Mouse (Mus musculus) gastrocnemius, postnatal 14 days (tissue): ENCODE measurements around the gene Dll3. TPM values are rescaled to one million over a fixed set of nuclear protein-coding genes. Genes with fewer than 3 reads are reported as not detected.
A peak's percentile ranks its signal among the peaks of the same experiment; 100 is the strongest.

Source experiments
- DNase-seq: peaks from one replicate; pipeline ENCODE4 v3.0.0; 2021; ENCODE audit warnings: mixed read lengths
- intact Hi-C: fragments of 180-260 bp; cut with DNase I; formaldehyde crosslinking; loops from one replicate; pipeline ENCODE4 v1.15.1; 2025; ENCODE audit warnings: low total_unique reads
- total RNA-seq, 2 experiments: library from RNA; stranded (reverse); gene quantifications; 2 replicates each; pipeline ENCODE4 v1.2.3; 2021

Dll3 gene
- total RNA-seq, 2 experiments from 2014 or later = not detected

GRCm38 (mm10) chr7:28311926-28312543, 10.0 kb upstream of the Dll3 start, which contains the start of gene Timm50:
Gene Timm50 (minus strand): TSS chr7:28312072.
- intact Hi-C loops = no loop called here
- peak; percentile 98 for DNase-seq

GRCm38 (mm10) chr7:28311151-28311925, 9.3 kb upstream of the Dll3 start:
- DNase-seq = no peak
- intact Hi-C loops = no loop called here

- DNase-seq = no peak
- intact Hi-C loops = loop anchor here (10.0 kb wide), 1 partner anchor 95 kb away; no protein-coding TSS in a partner anchor
Measured at GRCm38 (mm10) chr7:28309737-28310136, 7.7 kb upstream of the Dll3 start.

GRCm38 (mm10) chr7:28306216-28306615, 4.2 kb upstream of the Dll3 start:
- intact Hi-C loops = loop anchor here (10.0 kb wide), 1 partner anchor 91 kb away; no protein-coding TSS in a partner anchor
- DNase-seq = no peak

GRCm38 (mm10) chr7:28305641-28306040, 3.6 kb upstream of the Dll3 start:
- intact Hi-C loops = loop anchor here (10.0 kb wide), 1 partner anchor 91 kb away; no protein-coding TSS in a partner anchor
- no peak for DNase-seq

GRCm38 (mm10) chr7:28298837-28299625, 3.0 kb downstream of the Dll3 start:
- intact Hi-C loops = no loop called here
- DNase-seq = peak; percentile 27

- intact Hi-C loops = no loop called here
- peak; percentile 66 for DNase-seq
Measured at GRCm38 (mm10) chr7:28294481-28294880, 7.6 kb downstream of the Dll3 start.

- no peak for DNase-seq
- intact Hi-C loops = no loop called here
Measured at GRCm38 (mm10) chr7:28290638-28291590, 11.1 kb downstream of the Dll3 start, which contains the start of gene Selenov. Gene Selenov (minus strand): TSS chr7:28291186.

GRCm38 (mm10) chr7:28290165-28290564, 11.9 kb downstream of the Dll3 start:
- intact Hi-C loops = no loop called here
- DNase-seq = no peak

- no peak for DNase-seq
- intact Hi-C loops = no loop called here
Measured at GRCm38 (mm10) chr7:28280630-28281029, 21.4 kb downstream of the Dll3 start.

- intact Hi-C loops = no loop called here
- DNase-seq = no peak
Measured at GRCm38 (mm10) chr7:28278279-28278652, 23.8 kb downstream of the Dll3 start.

GRCm38 (mm10) chr7:28277615-28278278, 24.3 kb downstream of the Dll3 start, which contains the start of gene Eid2b:
Gene Eid2b (plus strand): TSS chr7:28277739.
- intact Hi-C loops = no loop called here
- DNase-seq = peak; percentile 94

- no peak for DNase-seq
- intact Hi-C loops = no loop called here
Measured at GRCm38 (mm10) chr7:28277237-28277614, 24.8 kb downstream of the Dll3 start.

GRCm38 (mm10) chr7:28271761-28272160, 30.3 kb downstream of the Dll3 start:
- intact Hi-C loops = no loop called here

GRCm38 (mm10) chr7:28269355-28269754, 32.7 kb downstream of the Dll3 start:
- intact Hi-C loops = no loop called here
- no peak for DNase-seq

More at GRCm38 (mm10) chr7:28271761-28272160, 30.3 kb downstream of the Dll3 start:
- no peak for DNase-seq

- intact Hi-C loops = no loop called here
- no peak for DNase-seq
Measured at GRCm38 (mm10) chr7:28268576-28268975, 33.5 kb downstream of the Dll3 start.

GRCm38 (mm10) chr7:28268042-28268531, 34.0 kb downstream of the Dll3 start:
- peak; percentile 63 for DNase-seq
- intact Hi-C loops = no loop called here
